Comparison of ENCODE assay signal across 23 mouse cellular contexts in genomic region chr14:61069555-61069954, GRCm38 (mm10). TPM values are rescaled to one million over a fixed set of nuclear protein-coding genes. Genes with fewer than 3 reads are reported as not detected.
DNase-seq lines count a peak whose midpoint lies in the region; ATAC-seq and TF ChIP-seq lines count a peak whose summit lies in the region.
"Had no signal": no experiment of that assay in that cellular context is flagged by ENCODE, and none has a peak within 500 bp of the region (broad histone marks: within the 10 kb centered on the region; RNA-seq: fewer than 3 reads in every experiment).

No protein-coding gene starts in this region.

- H3K36me3 ChIP-seq in liver, embryonic 16.5 days (ENCODE audit: control insufficient read depth, insufficient read depth): no peaks in the 10 kb centered on the region
- no peaks in the 10 kb centered on the region for H3K36me3 ChIP-seq in liver, embryonic 11.5 days (ENCODE audit: control insufficient read depth, insufficient read depth, low read length)
- H3K36me3 ChIP-seq in lung, embryonic 14.5 days (ENCODE audit: insufficient read depth): no peaks in the 10 kb centered on the region
- no peaks in the 10 kb centered on the region for H3K36me3 ChIP-seq in lung, embryonic 16.5 days (ENCODE audit: control insufficient read depth, insufficient read depth, low read length)
- H3K36me3 ChIP-seq: embryonic facial prominence, embryonic 13.5 days; embryonic facial prominence, embryonic 15.5 days; forebrain, embryonic 10.5 days; forebrain, embryonic 12.5 days had no signal

- no peaks in the 10 kb centered on the region for H3K4me1 ChIP-seq in liver, embryonic 16.5 days (ENCODE audit: control insufficient read depth, low read depth, low read length)
- H3K4me1 ChIP-seq in liver, embryonic 11.5 days (replicated peaks; ENCODE audit: control insufficient read depth, insufficient read depth, low read length): no peaks in the 10 kb centered on the region
- H3K4me1 ChIP-seq in lung, embryonic 14.5 days (ENCODE audit: insufficient read depth): peaks cover 6% of the 10 kb centered on the region; the same call in 1 of the 2 replicates
- peaks cover 3% of the 10 kb centered on the region; the same call in 1 of the 2 replicates for H3K4me1 ChIP-seq in lung, embryonic 16.5 days (replicated peaks; ENCODE audit: control insufficient read depth, insufficient read depth, low read length)
- H3K4me1 ChIP-seq: embryonic facial prominence, embryonic 15.5 days; forebrain, embryonic 12.5 days had no signal

- H3K4me3 ChIP-seq in liver, embryonic 16.5 days (ENCODE audit: low read depth, low read length): no peak overlapping the region
- no peak overlapping the region for H3K4me3 ChIP-seq in liver, embryonic 11.5 days (ENCODE audit: low read depth, low read length)
- no peak overlapping the region for H3K4me3 ChIP-seq in lung, embryonic 14.5 days (ENCODE audit: low read depth, low read length)
- H3K4me3 ChIP-seq in lung, embryonic 16.5 days (ENCODE audit: low read length): no peak overlapping the region
- H3K4me3 ChIP-seq: embryonic facial prominence, embryonic 13.5 days; embryonic facial prominence, embryonic 15.5 days; erythroblast, embryonic 14.5 days; forebrain, embryonic 10.5 days; forebrain, embryonic 12.5 days had no signal

- H3K9ac ChIP-seq in liver, embryonic 16.5 days (ENCODE audit: low read depth, low read length): no peak overlapping the region
- no peak overlapping the region for H3K9ac ChIP-seq in liver, embryonic 11.5 days (ENCODE audit: low read depth, low read length)
- no peak overlapping the region for H3K9ac ChIP-seq in lung, embryonic 14.5 days
- H3K9ac ChIP-seq in lung, embryonic 16.5 days (ENCODE audit: low read length): no peak overlapping the region
- H3K9ac ChIP-seq: embryonic facial prominence, embryonic 13.5 days; embryonic facial prominence, embryonic 15.5 days; forebrain, embryonic 12.5 days had no signal

- 26% methylated on average over 1 of the region's 1 CpGs for WGBS in liver, embryonic 16.5 days (ENCODE audit: insufficient replicate concordance)
- WGBS in liver, embryonic 11.5 days: 48% methylated on average over 1 of the region's 1 CpGs
- 58% methylated on average over 1 of the region's 1 CpGs for WGBS in lung, embryonic 14.5 days
- 46% methylated on average over 1 of the region's 1 CpGs for WGBS in lung, embryonic 16.5 days

- H3K27ac ChIP-seq in liver, embryonic 16.5 days (ENCODE audit: low read length): no peak overlapping the region
- H3K27ac ChIP-seq in liver, embryonic 11.5 days (ENCODE audit: low read depth, low read length): no peak overlapping the region
- peak overlapping the region; percentile 84; the same call in 1 of the 2 replicates for H3K27ac ChIP-seq in lung, embryonic 14.5 days (ENCODE audit: low read depth)
- peak overlapping the region; percentile 9; the same call in 1 of the 2 replicates for H3K27ac ChIP-seq in lung, embryonic 16.5 days (ENCODE audit: low read length)
- H3K27ac ChIP-seq: embryonic facial prominence, embryonic 13.5 days; embryonic facial prominence, embryonic 15.5 days; forebrain, embryonic 10.5 days; forebrain, embryonic 12.5 days had no signal

- TF ChIP-seq CTCF in lung, embryonic 14.5 days (IDR thresholded peaks at IDR 0.05; ENCODE audit: low read depth): no peak

- no peaks in the 10 kb centered on the region for H3K27me3 ChIP-seq in liver, embryonic 16.5 days (ENCODE audit: control insufficient read depth, insufficient read depth, low read depth, low read length)
- no peaks in the 10 kb centered on the region for H3K27me3 ChIP-seq in liver, embryonic 11.5 days (replicated peaks; ENCODE audit: control insufficient read depth, insufficient read depth, low read length)
- no peaks in the 10 kb centered on the region for H3K27me3 ChIP-seq in lung, embryonic 14.5 days (ENCODE audit: insufficient read depth, low read length)
- H3K27me3 ChIP-seq in lung, embryonic 16.5 days (ENCODE audit: control insufficient read depth, insufficient read depth, low read depth, low read length): no peaks in the 10 kb centered on the region
- H3K27me3 ChIP-seq: embryonic facial prominence, embryonic 13.5 days; embryonic facial prominence, embryonic 15.5 days; forebrain, embryonic 12.5 days had no signal

- no peak overlapping the region for H3K4me2 ChIP-seq in liver, embryonic 16.5 days (ENCODE audit: low read depth, low read length)
- no peak overlapping the region for H3K4me2 ChIP-seq in liver, embryonic 11.5 days
- H3K4me2 ChIP-seq in lung, embryonic 14.5 days: no peak overlapping the region
- H3K4me2 ChIP-seq in lung, embryonic 16.5 days (ENCODE audit: low read depth, low read length): no peak overlapping the region
- H3K4me2 ChIP-seq: embryonic facial prominence, embryonic 13.5 days; embryonic facial prominence, embryonic 15.5 days; forebrain, embryonic 12.5 days had no signal

- no peaks in the 10 kb centered on the region for H3K9me3 ChIP-seq in liver, embryonic 16.5 days (replicated peaks; ENCODE audit: control insufficient read depth, low read length)
- no peaks in the 10 kb centered on the region for H3K9me3 ChIP-seq in liver, embryonic 11.5 days (ENCODE audit: control insufficient read depth, low read length)
- H3K9me3 ChIP-seq in lung, embryonic 14.5 days (ENCODE audit: low read depth, low read length): no peaks in the 10 kb centered on the region
- H3K9me3 ChIP-seq in lung, embryonic 16.5 days (ENCODE audit: control insufficient read depth, low read length): no peaks in the 10 kb centered on the region
- H3K9me3 ChIP-seq: embryonic facial prominence, embryonic 13.5 days; embryonic facial prominence, embryonic 15.5 days; forebrain, embryonic 10.5 days; forebrain, embryonic 12.5 days had no signal

- ATAC-seq in liver, embryonic 16.5 days (ENCODE audit: low read depth): peak; percentile 64
- ATAC-seq in liver, embryonic 11.5 days (replicated peaks; ENCODE audit: low FRiP score): no peak
- 0 out of 2 replicates have a peak, but pooled peaks have one; percentile 21 for ATAC-seq in lung, embryonic 14.5 days (ENCODE audit: insufficient read depth)
- no peak for ATAC-seq in lung, embryonic 16.5 days (ENCODE audit: low read depth)
- ATAC-seq: forebrain, embryonic 14.5 days had no signal

- no peak for DNase-seq in liver, embryonic 11.5 days (ENCODE audit: low spot score)
- no peak for DNase-seq in lung, embryonic 14.5 days
- no peak for DNase-seq in lung, postnatal 14 days
- no peak for DNase-seq in lung, adult 18-20 months
- DNase-seq: adrenal gland, adult 2 months; adrenal gland, postnatal 10 days; adrenal gland, postnatal 25 days; cerebellum, adult 11 months; cerebellum, adult 18-20 months; cerebellum, adult 8-10 months; cerebellum, adult 9-11 months; cerebellum, postnatal 14 days; cerebellum, postnatal 36 days; embryo, embryonic 11 days had no signal

RNA-seq across cellular contexts. Expression of gene Tnfrsf19, which starts 23.3 kb away (rescaled TPM):
- 4.7 and 5.1 TPM in 2 replicates for polyA plus RNA-seq in liver, embryonic 16.5 days (2015; fragmentation: Nextera tagmentation; extraction: Ambion mirVana)
- 13.8 and 15.5 TPM in 2 replicates for polyA plus RNA-seq in liver, embryonic 11.5 days (2014; fragmentation: Nextera tagmentation; extraction: Ambion mirVana)
- 148 and 159 TPM in 2 replicates for polyA plus RNA-seq in lung, embryonic 14.5 days (2014; fragmentation: Nextera tagmentation; extraction: Ambion mirVana)
- 78.2 and 85.0 TPM in 2 replicates for polyA plus RNA-seq in lung, embryonic 16.5 days (2015; fragmentation: Nextera tagmentation; extraction: Ambion mirVana)
- polyA plus RNA-seq: C2C12; erythroblast, embryonic 14.5 days had no signal

Comparison
In these comparisons a context has a peak if more than half of its experiments do, and no peak if none do; other contexts are left out.
1. ATAC-seq: peak in liver, embryonic 16.5 days (single experiment) and lung, embryonic 14.5 days (single experiment); none in liver, embryonic 11.5 days (single experiment) and lung, embryonic 16.5 days (single experiment).
2. H3K27ac ChIP-seq: peak in lung, embryonic 14.5 days (single experiment) and lung, embryonic 16.5 days (single experiment); none in liver, embryonic 16.5 days (single experiment) and liver, embryonic 11.5 days (single experiment).